Mouse (Mus musculus) CH12.LX (cell line): ENCODE data around the gene Foxa1. TPM values are rescaled to one million over a fixed set of nuclear protein-coding genes. Genes with fewer than 3 reads are reported as not detected.

Experiments
- DNase-seq: peaks from one replicate; pipeline ENCODE4 v3.0.0-alpha.2; 2013; ENCODE audit errors: extremely low read depth
- H3K27ac ChIP-seq: 2 replicates; pipeline ENCODE4 v1.5.1; 2012; ENCODE audit warnings: low read depth, mild to moderate bottlenecking, control low read depth, moderate library complexity; ENCODE audit not compliant: insufficient read depth
- H3K27me3 ChIP-seq: replicated peaks from 2 replicates; pipeline ENCODE3; 2012; ENCODE audit warnings: inconsistent platforms
- H3K36me3 ChIP-seq, 2 experiments: replicated peaks in 1 of 2; 2 replicates each; pipeline versions ENCODE3 to v1.6.1; 2012; ENCODE audit warnings: inconsistent platforms in 1 of 2, low read length in 1 of 2, mild to moderate bottlenecking in 1 of 2, mixed read lengths in 1 of 2, moderate library complexity in 1 of 2; ENCODE audit not compliant: control insufficient read depth in 1 of 2, insufficient read depth in 1 of 2
- H3K4me1 ChIP-seq, 2 experiments: 2 replicates each; pipeline ENCODE4 v1.6.1; 2012; ENCODE audit warnings: inconsistent platforms in 1 of 2, moderate library complexity in 1 of 2; ENCODE audit not compliant: insufficient read depth in 2 of 2, control insufficient read depth in 1 of 2
- H3K4me2 ChIP-seq: 2 replicates; pipeline ENCODE4 v1.6.1; 2012; ENCODE audit warnings: low read depth, mild to moderate bottlenecking, control low read depth; ENCODE audit not compliant: poor library complexity, insufficient read depth, severe bottlenecking
- H3K4me3 ChIP-seq, 3 experiments: fragments of 150-350 bp in 1 of 3; sonication (generic) in 1 of 3; replicated peaks in 1 of 3; 2 replicates each; pipeline versions ENCODE3 to v1.5.1; 2011 to 2012; ENCODE audit warnings: low read depth in 2 of 3, low read length in 2 of 3, mild to moderate bottlenecking in 2 of 3, moderate library complexity in 2 of 3, control low read depth in 1 of 3, improper control_type of control experiment in 1 of 3, inconsistent platforms in 1 of 3, mixed read lengths in 1 of 3; ENCODE audit not compliant: poor library complexity in 1 of 3
- H3K79me2 ChIP-seq: replicated peaks from 2 replicates; pipeline ENCODE4 v1.6.1; 2012; ENCODE audit warnings: mild to moderate bottlenecking, moderate library complexity; ENCODE audit not compliant: control insufficient read depth, poor library complexity, insufficient read depth, severe bottlenecking; ENCODE audit errors: extremely low read depth
- H3K9ac ChIP-seq: 2 replicates; pipeline ENCODE4 v1.6.1; 2012; ENCODE audit warnings: low read depth, mild to moderate bottlenecking, control low read depth, moderate library complexity; ENCODE audit not compliant: insufficient read depth
- H3K9me3 ChIP-seq: replicated peaks from 2 replicates; pipeline ENCODE3; 2012; ENCODE audit warnings: low read length, inconsistent platforms, mixed read lengths
- BHLHE40 ChIP-seq: IDR thresholded peaks from 2 replicates; pipeline ENCODE4 v1.6.1; 2011; ENCODE audit warnings: mild to moderate bottlenecking, low read depth, low read length, improper control_type of control experiment
- CHD1 ChIP-seq: IDR thresholded peaks from 2 replicates; pipeline ENCODE4 v1.6.1; 2012; ENCODE audit warnings: low read depth, low read length, improper control_type of control experiment, inconsistent platforms
- EP300 ChIP-seq: IDR thresholded peaks from 2 replicates; pipeline ENCODE4 v1.6.1; 2011; ENCODE audit warnings: low read length, improper control_type of control experiment
- IRF4 ChIP-seq: IDR thresholded peaks from 2 replicates; pipeline ENCODE4 v1.6.1; 2014; ENCODE audit warnings: low read depth, mild to moderate bottlenecking, inconsistent platforms, low read length, improper control_type of control experiment
- JUND ChIP-seq: conservative IDR thresholded peaks from 2 replicates; pipeline ENCODE4 v1.6.1; 2011; ENCODE audit warnings: low read depth, low read length, improper control_type of control experiment
- MEF2A ChIP-seq: IDR thresholded peaks from 2 replicates; pipeline ENCODE4 v1.6.1; 2014; ENCODE audit warnings: low read depth, mild to moderate bottlenecking, inconsistent platforms, low read length, improper control_type of control experiment, borderline replicate concordance
- NELFE ChIP-seq: IDR thresholded peaks from 2 replicates; pipeline ENCODE4 v1.6.1; 2011; ENCODE audit warnings: low read depth, low read length, improper control_type of control experiment
- POLR2AphosphoS2 ChIP-seq: IDR thresholded peaks from 2 replicates; pipeline ENCODE4 v1.6.1; 2011; ENCODE audit warnings: low read depth, low read length, improper control_type of control experiment
- TBP ChIP-seq: conservative IDR thresholded peaks from 2 replicates; pipeline ENCODE4 v1.6.1; 2011; ENCODE audit warnings: low read depth, low read length, improper control_type of control experiment
- USF2 ChIP-seq: conservative IDR thresholded peaks from 2 replicates; pipeline ENCODE4 v1.6.1; 2011; ENCODE audit warnings: low read depth, low read length, improper control_type of control experiment
- dilution Hi-C: fragments of 300-500 bp; cut with MboI; formaldehyde crosslinking; loops from 2 replicates; pipeline ENCODE4 v1.14.3; 2020; ENCODE audit warnings: low sequenced_read_pairs; ENCODE audit not compliant: extremely low pct_unique_long_range_greater_than_20kb, extremely low pct_ligation_motif_present
- in situ Hi-C: fragments of 300-500 bp; cut with MboI; formaldehyde crosslinking; loops from 3 replicates; pipeline ENCODE4 v1.14.3; 2019; ENCODE audit warnings: low sequenced_read_pairs, low pct_ligation_motif_present, low pct_unique_long_range_greater_than_20kb, mixed read lengths
- polyA plus RNA-seq: library from polyadenylated mRNA; unstranded; fragments of >175 nt; gene quantifications from 2 replicates; pipeline ENCODE4 v1.2.1, GENCODE M21; 2012; ENCODE audit warnings: low read depth; ENCODE audit not compliant: insufficient read length
- total RNA-seq, 2 experiments: library from RNA; depleted of rRNA; stranded (reverse); fragments of 300-350 nt in 1 of 2; fragments of >200 nt in 1 of 2; gene quantifications; 2 replicates each; pipeline ENCODE4 v1.2.3; 2012 to 2014

The Foxa1 gene
- total and polyA plus RNA-seq, 3 experiments = not detected

GRCm38 (mm10) chr12:57549667-57550160 is 3.0 kb upstream of the Foxa1 start:
- Histone ChIP-seq H3K79me2 (no peaks in the 10 kb centered on the region), H3K4me3 (no peak overlapping the region), H3K27me3 (no peaks in the 10 kb centered on the region), H3K4me1 (no peaks in the 10 kb centered on the region), H3K9ac (no peak overlapping the region), H3K9me3 (peaks cover 4% of the 10 kb centered on the region), H3K36me3 (no peaks in the 10 kb centered on the region), H3K27ac (no peak overlapping the region), H3K4me2 (no peak overlapping the region)
- no peak for TF ChIP-seq USF2
- in situ Hi-C loops (no loop called here), dilution Hi-C loops (no loop called here)
- no peak for DNase-seq

- TF ChIP-seq POLR2AphosphoS2 (no peak), IRF4 (no peak), TBP (no peak)
- Histone ChIP-seq H3K27ac (no peak overlapping the region), H3K9ac (no peak overlapping the region), H3K9me3 (peaks cover 4% of the 10 kb centered on the region), H3K27me3 (no peaks in the 10 kb centered on the region), H3K4me2 (no peak overlapping the region), H3K36me3 (no peaks in the 10 kb centered on the region), H3K4me1 (no peaks in the 10 kb centered on the region), H3K4me3 (no peak overlapping the region), H3K79me2 (no peaks in the 10 kb centered on the region)
- no peak for DNase-seq
- dilution Hi-C loops = no loop called here
- in situ Hi-C loops = no loop called here
Measured at GRCm38 (mm10) chr12:57548981-57549666, 2.4 kb upstream of the Foxa1 start.

- Histone ChIP-seq H3K4me1 (no peaks in the 10 kb centered on the region), H3K27ac (no peak overlapping the region), H3K9ac (no peak overlapping the region), H3K79me2 (no peaks in the 10 kb centered on the region), H3K9me3 (peaks cover 4% of the 10 kb centered on the region), H3K4me2 (no peak overlapping the region), H3K27me3 (no peaks in the 10 kb centered on the region), H3K36me3 (no peaks in the 10 kb centered on the region), H3K4me3 (no peak overlapping the region)
- in situ Hi-C loops = no loop called here
- no peak for DNase-seq
- TF ChIP-seq JUND (no peak), MEF2A (no peak), CHD1 (no peak), EP300 (no peak), NELFE (no peak), BHLHE40 (no peak)
- dilution Hi-C loops = no loop called here
Measured at GRCm38 (mm10) chr12:57548352-57548980, 1.8 kb upstream of the Foxa1 start.
